Mouse (Mus musculus): ENCODE results near the gene D630045J12Rik.
A peak's percentile ranks its signal among the peaks of the same experiment; 100 is the strongest.

Gene D630045J12Rik

GRCm38 (mm10) chr6:38131801-38132231 lies 122.0 kb downstream of the D630045J12Rik start:
- DNase-seq (ENCODE audit: low spot score) = peak; percentile 69

- DNase-seq (ENCODE audit: low spot score) = no peak
These were observed 123.9 kb downstream of the D630045J12Rik start for GRCm38 (mm10) chr6:38129883-38130282.

GRCm38 (mm10) chr6:38128115-38128514 lies 125.7 kb downstream of the D630045J12Rik start:
- DNase-seq (ENCODE audit: low spot score) = no peak

- no peak for DNase-seq (ENCODE audit: low spot score)
These were observed 128.3 kb downstream of the D630045J12Rik start for GRCm38 (mm10) chr6:38125462-38125861.

- DNase-seq (ENCODE audit: low spot score) = no peak
These were observed 128.9 kb downstream of the D630045J12Rik start for GRCm38 (mm10) chr6:38124882-38125281.

GRCm38 (mm10) chr6:38124207-38124835 lies 129.5 kb downstream of the D630045J12Rik start, which contains the start of gene Atp6v0a4:
Atp6v0a4 (minus strand) TSS chr6:38124586.
- no peak for DNase-seq (ENCODE audit: low spot score)

- no peak for DNase-seq (ENCODE audit: low spot score)
These were observed 130.2 kb downstream of the D630045J12Rik start for GRCm38 (mm10) chr6:38123471-38124206.

- DNase-seq (ENCODE audit: low spot score) = no peak
These were observed 131.0 kb downstream of the D630045J12Rik start for GRCm38 (mm10) chr6:38122791-38123190.

GRCm38 (mm10) chr6:38121843-38122242 lies 132.0 kb downstream of the D630045J12Rik start:
- DNase-seq (ENCODE audit: low spot score) = no peak

- no peak for DNase-seq (ENCODE audit: low spot score)
These were observed 133.0 kb downstream of the D630045J12Rik start for GRCm38 (mm10) chr6:38120681-38121371.

- DNase-seq (ENCODE audit: low spot score) = no peak
These were observed 135.5 kb downstream of the D630045J12Rik start for GRCm38 (mm10) chr6:38118341-38118740.

- no peak for DNase-seq (ENCODE audit: low spot score)
These were observed 137.6 kb downstream of the D630045J12Rik start for GRCm38 (mm10) chr6:38116107-38116770.

GRCm38 (mm10) chr6:38110859-38111258 lies 142.9 kb downstream of the D630045J12Rik start:
- no peak for DNase-seq (ENCODE audit: low spot score)

- DNase-seq (ENCODE audit: low spot score) = no peak
These were observed 143.9 kb downstream of the D630045J12Rik start for GRCm38 (mm10) chr6:38109871-38110270.

- no peak for DNase-seq (ENCODE audit: low spot score)
These were observed 144.5 kb downstream of the D630045J12Rik start, which contains the start of gene Tmem213 for GRCm38 (mm10) chr6:38109160-38109795. Tmem213 (plus strand) TSS chr6:38109255.

GRCm38 (mm10) chr6:38108449-38108848 lies 145.4 kb downstream of the D630045J12Rik start:
- DNase-seq (ENCODE audit: low spot score) = no peak

GRCm38 (mm10) chr6:38105924-38106323 lies 147.9 kb downstream of the D630045J12Rik start:
- DNase-seq (ENCODE audit: low spot score) = no peak

GRCm38 (mm10) chr6:38103775-38104174 lies 150.0 kb downstream of the D630045J12Rik start:
- no peak for DNase-seq (ENCODE audit: low spot score)

GRCm38 (mm10) chr6:38102216-38102795 lies 151.5 kb downstream of the D630045J12Rik start:
- no peak for DNase-seq (ENCODE audit: low spot score)

- DNase-seq (ENCODE audit: low spot score) = no peak
These were observed 156.8 kb downstream of the D630045J12Rik start for GRCm38 (mm10) chr6:38096961-38097370.

- DNase-seq (ENCODE audit: low spot score) = no peak
These were observed 159.1 kb downstream of the D630045J12Rik start for GRCm38 (mm10) chr6:38094701-38095100.
